Mouse (Mus musculus) large intestine, adult 2 months (tissue): Measurements from ENCODE around the gene S100a11. TPM values are rescaled to one million over a fixed set of nuclear protein-coding genes. Genes with fewer than 3 reads are reported as not detected.
"Not testable (repeated sequence)": the region's sequence is repeated elsewhere in the genome, so short reads cannot be mapped to it uniquely, and the experiment has no call there.

Experiments used
- DNase-seq: peaks from one replicate; pipeline ENCODE4 v3.0.0-alpha.2; 2012; ENCODE audit warnings: low read depth, low spot score
- WGBS: fragments of 180-500 bp; shearing (Covaris S2); methylation state at CpG from one replicate; pipeline ENCODE4 v1.1.7; 2018; 5-methylcytosine and 5-hydroxymethylcytosine counted together
- polyA plus RNA-seq: library from polyadenylated mRNA; depleted of rRNA; stranded (reverse); fragments of >200 nt; gene quantifications from 2 replicates; pipeline ENCODE4 v1.2.3, GENCODE M21; 2012; rRNA removed

S100a11 gene
- 187 and 233 TPM in 2 replicates for polyA plus RNA-seq

DNA sequence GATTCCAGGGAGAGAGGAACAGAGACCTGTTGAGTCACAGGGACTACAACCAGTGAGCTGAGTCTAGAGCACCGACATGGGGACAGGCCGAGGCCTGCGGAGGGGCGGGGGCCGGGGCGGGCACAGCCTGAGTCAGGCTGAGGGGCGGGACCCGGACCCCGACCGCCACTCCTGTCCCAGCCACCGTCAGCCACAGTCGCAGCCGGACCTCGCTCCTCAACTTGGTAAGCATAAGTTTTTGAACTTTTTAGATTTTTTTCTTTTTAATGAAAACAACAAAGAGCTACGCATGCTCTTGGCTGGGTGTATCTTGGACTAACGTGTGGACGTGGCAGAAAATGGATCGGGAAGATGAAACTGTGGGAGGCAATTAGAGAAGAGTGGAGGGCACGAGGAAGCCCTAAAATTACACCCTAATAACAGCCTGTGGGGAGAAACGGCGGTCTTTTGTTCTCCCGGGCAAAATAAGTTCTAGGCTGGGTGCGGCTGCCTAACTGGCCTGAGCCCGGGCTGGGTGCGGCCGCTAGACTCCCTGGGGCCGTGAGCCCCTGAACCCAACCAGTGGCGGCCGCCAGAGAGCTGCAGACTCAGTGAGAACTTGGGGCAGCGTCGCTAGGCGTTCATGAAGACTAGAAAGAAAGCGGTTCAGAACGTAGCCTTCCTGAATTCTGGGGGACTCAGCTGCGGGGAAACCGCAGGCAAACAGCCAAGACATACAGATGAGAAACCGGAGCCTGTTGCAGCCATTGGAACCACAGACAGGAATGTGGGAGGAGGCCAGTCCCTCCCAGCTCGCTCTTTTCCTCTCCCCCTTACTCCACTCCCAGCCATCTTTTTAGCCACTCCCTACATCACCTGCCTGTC lies at the start of gene S100a11:
Gene S100a11 (plus strand): TSS at position 159 of the 864 bp plus-strand sequence.
- no peak for DNase-seq
- WGBS = 1% methylated on average over 38 of the region's 38 CpGs

DNA sequence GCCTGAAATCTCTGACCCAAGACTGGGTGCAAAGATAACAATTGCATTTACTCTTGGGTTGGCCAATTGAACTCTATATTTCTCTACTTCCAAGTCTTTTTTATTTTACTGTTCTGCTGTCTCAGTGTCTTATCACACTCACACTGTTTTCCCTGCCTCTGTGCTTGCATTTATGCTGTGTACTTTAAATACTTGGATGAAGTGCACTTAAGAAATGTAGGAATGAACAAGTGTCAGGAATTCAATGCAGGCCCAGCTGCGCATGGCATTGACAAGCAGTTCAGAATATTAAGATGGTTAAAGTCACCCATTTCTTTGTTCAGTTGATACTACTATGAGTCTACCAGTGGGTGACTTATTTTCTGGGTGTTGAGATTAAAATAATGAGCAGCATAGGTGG lies 40.2 kb upstream of the S100a11 start:
- 92% methylated on average over 1 of the region's 1 CpGs for WGBS

DNA sequence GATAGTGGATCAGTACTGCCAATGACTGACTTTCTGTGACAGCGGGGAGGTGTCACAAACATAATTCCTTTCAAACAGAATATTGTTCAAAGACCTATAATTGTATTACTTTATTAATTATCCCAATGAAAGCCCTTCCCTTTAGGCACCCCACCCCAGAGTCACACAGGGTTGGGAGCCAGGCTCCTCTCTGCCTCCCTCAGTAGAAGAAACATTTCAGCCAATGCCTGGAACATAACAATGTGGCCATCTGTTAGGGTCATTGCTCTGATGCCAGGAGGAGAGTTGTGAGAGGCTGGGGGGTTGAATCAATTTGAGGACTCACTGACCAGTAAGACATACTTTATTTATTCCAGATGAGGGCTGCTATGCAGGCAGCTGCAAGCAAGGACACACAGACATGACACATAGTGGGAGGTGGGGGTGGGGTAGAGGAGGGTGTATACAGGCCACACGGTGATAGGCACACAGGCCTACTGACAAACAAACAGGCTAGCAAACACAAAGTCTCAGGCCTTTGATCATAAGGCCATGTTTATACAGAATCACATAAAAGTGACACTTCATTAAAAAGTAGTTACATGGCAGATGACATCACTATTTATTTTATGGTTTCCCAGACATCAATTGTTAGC lies 38.2 kb upstream of the S100a11 start:
- WGBS = 59% methylated on average over 2 of the region's 2 CpGs
- no peak for DNase-seq

More for the DNA sequence above, 40.2 kb upstream of the S100a11 start:
- DNase-seq = no peak

DNA sequence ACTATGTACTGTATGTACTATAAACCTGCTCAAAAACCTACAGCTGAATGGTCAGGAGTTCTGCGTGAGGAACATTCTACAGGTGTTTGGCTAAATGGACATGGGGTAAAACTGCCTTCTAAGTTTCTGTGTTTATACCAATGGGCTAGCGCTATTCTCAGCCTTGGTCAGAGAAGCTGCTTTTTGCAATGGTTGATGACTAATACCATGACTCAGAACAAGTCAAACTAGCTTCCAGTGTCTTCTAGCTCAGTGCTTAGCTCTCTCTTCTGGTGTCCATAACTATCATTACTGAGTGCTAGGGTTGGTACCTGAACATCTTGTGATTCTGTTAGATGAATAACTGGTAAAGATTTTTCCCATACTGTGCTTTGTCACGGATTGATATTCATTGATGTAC lies 34.7 kb upstream of the S100a11 start:
- 85% methylated on average over 3 of the region's 3 CpGs for WGBS
- DNase-seq = no peak

DNA sequence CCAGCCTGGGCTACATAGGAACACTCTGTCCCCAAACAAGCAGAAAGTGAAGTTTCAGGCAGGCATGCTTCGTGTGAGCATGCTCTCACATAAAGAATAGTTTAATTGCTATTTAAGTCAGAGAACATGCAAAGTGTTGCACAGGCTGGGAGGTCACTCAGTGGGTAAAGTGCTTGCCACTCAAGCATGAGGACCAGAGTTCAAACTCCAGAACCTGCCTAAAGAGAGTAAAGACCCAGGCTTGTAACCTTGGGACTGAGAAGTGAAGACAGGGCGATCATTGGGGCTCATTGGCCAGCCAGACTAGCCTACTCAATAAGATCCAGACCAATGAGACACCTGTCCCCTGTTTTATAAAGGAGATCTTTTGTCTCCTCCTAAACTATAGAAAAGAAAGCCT lies 31.7 kb upstream of the S100a11 start:
- whole genome bisulfite sequencing = 83% methylated on average over 2 of the region's 2 CpGs
- no peak for DNase-seq

DNA sequence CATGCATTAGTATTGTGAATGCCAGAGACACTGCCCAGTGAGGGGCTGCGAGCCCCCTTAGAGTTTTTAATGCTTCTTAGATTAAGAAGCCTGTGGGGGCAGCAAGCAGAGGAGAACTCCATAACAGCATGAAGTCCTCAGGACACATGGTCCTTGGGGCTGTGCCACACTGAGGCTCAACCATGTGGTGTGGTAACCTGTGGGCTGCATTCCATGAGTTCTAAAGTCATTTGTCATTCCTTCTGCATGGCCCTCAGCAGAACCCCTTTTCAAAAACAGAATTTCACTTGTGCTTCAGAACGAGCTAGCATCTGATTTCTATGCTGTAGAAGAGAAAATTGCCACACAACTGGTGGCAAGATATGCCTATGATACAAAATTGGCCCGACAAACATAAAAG lies 28.1 kb upstream of the S100a11 start:
- DNase-seq = no peak

DNA sequence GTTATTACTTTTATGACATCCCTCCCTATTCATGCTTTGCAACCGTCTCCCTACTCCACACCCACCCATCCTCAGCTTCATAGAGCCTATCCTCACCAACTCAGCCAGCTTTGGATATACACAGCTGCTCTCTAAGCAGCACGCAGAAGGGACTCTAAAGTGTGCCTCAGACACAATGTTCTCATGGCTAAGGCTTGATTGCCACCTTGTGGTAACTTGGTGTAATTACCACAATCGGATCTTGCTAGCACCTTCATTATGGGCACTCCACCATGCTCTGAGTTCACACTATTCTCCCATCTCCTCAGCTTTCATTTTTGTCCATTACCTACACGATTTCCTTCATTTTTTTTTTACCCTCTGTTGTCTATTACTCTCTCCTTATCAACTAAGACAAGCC lies 26.3 kb upstream of the S100a11 start:
- 3% methylated on average over 4 of the region's 4 CpGs for WGBS
- DNase-seq = no peak

More for the DNA sequence above, 28.1 kb upstream of the S100a11 start:
- 74% methylated on average over 3 of the region's 3 CpGs for WGBS

DNA sequence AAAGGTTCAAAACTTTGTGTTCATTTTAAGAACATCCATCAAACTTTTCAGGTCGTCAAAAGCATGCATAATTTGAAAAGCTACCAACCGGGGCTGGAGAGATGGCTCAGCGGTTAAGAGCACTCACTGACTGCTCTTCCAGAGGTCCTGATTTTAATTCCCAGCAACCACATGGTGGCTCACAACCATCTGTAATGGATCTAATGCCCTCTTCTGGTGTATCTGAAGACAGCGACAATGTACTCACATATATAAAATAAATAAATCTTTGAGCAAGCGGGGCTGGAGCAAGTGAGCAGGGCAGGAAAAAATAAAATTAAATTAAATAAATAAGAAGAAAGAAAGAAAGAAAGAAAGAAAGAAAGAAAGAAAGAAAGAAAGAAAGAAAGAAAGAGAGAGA lies 25.5 kb upstream of the S100a11 start:
- not testable (repeated sequence) for DNase-seq
- WGBS = 29% methylated on average over 5 of the region's 5 CpGs

DNA sequence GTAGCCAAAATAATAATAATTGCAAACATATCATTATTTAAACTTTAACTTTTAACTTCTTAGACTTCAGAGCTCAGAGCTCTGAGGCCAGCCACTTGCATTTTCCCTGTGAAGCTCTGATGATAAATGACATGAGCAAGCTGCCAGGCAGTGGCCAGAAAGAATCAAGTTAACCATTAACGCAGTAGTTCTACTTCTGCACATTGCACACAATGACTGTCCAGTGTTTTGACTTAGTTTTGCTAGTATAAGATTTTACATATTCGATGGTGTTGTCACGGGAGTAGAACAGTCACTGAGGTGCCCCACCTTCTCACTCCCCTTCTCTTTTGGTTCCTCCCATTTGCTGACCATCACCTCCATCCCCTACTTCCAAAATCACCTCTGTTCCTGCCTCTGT lies 23.2 kb upstream of the S100a11 start:
- 25% methylated on average over 3 of the region's 3 CpGs for WGBS
- no peak for DNase-seq

DNA sequence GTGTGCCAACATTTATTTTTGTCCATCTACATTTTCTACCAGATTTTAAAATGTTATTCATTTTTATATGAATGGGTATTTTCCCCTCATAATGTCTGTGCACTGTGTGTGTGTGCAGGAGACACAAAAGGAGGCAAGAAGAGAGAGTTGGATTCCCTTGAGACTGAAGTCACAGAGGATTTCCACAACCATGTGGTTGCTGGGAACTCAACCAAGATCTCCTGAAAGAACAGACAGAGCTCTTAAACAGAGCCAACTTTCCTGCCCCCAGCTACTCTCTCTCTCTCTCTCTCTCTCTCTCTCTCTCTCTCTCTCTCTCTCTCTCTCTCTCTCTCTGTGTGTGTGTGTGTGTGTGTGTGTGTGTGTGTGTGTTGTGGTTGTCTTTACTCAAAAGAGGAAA lies 21.2 kb upstream of the S100a11 start:
- DNase-seq = no peak

DNA sequence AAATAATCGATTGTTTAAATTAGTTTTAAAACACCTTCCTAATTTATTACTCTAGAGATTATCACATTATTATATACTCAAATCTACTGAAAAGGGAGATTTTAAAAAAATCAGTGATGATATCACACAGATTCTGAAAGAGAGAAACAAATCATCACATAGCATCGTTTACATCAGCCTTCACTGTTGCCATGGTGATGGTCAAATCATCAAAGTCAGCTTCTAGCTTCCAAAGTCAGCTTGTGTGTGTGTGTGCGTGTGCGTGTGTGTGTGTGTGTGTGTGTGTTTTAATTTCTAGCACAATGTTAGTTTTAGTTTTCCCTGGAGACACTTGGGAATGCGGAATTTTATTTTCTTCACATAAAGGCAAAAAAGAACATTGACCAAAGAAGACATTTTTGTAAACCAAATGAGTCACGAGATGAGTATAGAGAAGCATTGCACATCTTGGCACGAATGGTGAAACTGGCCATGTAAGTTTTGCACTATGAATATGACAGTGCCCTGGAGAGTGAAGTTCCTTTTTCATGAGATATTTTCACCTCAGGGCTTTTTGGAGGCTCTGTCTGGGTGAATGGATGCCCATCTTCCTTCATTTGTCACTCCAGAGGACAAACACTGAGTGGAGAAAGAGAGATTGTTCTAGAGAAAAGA lies 15.6 kb upstream of the S100a11 start:
- 79% methylated on average over 7 of the region's 7 CpGs for WGBS
- no peak for DNase-seq

DNA sequence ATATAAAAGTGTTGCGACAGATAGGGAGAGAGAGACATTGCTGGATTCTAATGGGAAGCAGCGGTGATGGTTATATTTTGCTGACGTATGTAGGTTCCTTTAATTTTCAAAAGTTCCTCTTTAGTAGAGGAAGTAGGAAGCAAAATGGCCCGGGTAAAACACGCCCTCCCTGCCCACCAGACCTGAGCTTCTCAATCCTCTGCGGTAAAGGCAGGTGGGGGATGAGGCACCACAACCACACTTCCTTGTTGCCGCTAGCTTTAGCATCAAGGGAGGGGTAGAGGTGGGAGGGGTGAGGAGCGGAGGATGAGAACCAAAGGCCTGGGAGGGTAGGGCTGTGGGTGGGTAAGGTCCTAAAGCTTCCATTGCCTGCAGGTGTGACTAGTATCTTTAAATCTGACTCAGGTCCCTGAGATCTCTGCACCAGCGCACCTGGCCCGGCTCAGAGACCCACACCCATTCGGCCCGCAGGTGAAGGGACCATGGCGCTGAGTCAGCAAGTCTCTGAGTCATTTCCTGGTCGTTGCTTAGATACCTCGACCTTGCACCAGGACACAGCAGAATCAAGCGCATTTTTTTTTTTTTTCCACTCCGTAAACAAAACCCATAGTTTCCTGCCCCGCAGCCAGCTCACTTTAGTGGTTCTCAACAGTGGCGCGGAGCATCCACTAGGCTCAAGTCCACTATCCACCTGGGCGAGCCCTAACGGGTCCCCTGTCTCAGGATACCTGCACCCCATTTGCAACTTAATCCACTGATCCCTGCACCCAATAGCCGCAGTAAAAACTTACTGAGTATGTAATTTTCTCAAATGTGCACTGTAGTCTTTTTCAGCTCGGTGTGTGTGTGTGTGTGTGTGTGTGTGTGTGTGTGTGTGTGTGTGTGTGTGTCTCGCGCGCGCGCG lies 14.1 kb upstream of the S100a11 start:
- DNase-seq = peak; percentile 64
- WGBS = 14% methylated on average over 30 of the region's 30 CpGs

DNA sequence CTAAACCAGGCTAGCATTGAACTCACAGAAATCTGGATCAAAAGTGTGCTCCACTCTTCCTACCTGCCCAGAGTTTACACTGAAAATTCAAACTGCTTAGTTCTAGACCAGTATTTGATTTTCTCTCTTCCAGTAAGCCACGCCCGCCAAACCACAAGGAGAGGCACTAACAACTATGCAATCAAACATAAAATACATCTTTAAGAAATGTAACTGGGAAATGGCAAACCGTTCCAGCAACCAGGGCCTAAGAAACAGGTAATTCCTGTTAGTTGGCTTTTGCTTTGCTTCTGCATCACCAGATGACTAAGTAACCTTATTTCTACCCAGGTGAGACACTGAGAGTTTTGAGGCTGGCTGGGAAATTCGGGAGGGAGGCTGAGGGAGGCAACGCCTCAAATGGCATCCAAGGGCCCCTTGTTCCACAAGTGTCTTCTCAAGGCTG lies 13.4 kb upstream of the S100a11 start:
- WGBS = 29% methylated on average over 5 of the region's 5 CpGs
- DNase-seq = no peak

DNA sequence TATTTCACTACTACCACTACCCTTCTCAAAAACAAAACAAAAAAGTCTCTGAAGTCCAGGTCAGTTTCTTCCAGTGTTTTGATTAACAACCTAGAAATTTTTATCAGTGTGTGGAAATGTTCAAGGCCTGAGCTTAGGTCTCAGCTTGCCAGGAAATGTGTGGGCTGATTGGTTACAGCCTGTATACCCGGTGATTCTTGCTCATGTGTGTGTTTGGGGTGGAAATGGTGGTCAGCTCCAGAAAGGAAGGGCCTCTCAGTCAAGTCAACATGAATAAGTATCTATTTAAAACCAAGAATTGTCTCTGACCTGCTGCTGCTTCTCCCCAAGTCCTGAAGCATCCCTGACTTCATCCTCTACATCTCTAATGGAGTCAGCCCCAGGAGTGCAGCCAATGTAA lies 11.0 kb upstream of the S100a11 start:
- WGBS = 58% methylated on average over 1 of the region's 1 CpGs
- no peak for DNase-seq

DNA sequence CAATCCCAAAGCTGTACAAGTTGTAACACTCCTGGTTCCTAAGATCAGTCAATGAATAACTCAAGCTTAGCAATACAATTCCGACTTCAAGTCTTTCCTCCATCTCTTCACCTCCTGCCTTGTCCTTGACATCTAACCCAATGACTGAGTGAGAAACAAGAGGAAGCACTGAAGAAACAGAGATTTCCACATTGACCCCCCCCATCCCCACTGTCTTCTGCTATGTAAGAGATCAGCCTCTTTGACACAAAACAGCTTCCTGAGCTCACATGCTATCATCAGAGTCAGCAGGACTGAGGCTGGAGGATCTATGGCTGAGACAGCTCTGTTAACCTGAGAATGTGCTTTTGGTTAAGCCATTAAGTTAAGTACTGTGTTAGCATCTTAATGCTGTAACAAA lies 9.3 kb upstream of the S100a11 start:
- 32% methylated on average over 1 of the region's 1 CpGs for WGBS

DNA sequence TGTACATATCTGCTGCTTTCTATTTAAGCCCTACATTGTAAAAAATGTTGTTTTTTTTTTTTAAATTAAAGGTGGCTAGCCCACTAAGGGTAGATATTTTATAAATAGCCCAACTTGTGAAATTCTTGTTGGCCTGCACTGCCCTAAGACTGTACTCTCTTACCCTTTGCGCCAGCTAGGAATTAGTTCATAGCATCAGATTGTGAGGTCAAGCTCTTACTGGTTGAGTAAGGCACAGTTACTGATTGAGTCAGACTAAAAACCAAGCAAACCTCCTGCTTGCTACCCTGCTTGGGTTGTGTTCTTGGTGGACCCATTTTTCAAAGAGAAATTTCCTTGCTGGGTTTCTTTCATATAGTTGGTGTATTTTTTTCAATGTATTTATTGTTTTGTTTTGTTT lies 8.5 kb upstream of the S100a11 start:
- DNase-seq = no peak
- WGBS = 94% methylated on average over 1 of the region's 1 CpGs

More for the DNA sequence above, 9.3 kb upstream of the S100a11 start:
- DNase-seq = no peak

DNA sequence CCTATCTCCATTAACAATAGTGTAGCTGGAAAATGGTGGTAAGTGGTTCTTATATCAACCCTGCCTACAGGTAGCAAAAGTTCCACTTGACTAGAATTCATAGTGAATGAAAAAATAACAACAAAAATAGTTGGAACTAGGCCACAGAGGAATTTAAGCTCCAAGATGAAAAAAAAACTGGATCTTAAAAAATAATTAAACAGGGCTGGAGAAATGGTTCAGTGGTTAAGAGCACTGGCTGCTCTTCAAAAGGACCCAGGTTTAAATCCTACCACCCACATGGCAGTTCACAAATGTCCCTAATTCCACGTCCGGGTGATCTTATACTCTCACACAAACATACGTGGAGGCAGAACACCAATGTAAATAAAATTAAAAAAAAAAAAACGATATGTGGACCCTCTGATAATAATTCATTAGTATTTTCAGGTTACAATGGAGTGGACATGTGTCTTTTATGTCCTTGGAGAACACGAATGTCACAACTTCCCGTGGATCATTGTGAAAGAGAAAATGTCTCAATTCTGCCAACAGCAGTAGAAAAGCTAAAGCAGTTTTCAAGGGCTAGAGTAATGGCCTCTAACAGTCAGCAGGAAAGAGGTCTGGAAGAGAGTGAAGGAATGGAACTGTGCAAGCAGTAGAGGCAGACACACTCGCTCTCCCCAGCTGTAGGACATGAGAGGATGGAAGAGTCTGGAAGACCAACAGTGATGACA lies 7.7 kb upstream of the S100a11 start:
- 79% methylated on average over 7 of the region's 7 CpGs for WGBS
- no peak for DNase-seq

DNA sequence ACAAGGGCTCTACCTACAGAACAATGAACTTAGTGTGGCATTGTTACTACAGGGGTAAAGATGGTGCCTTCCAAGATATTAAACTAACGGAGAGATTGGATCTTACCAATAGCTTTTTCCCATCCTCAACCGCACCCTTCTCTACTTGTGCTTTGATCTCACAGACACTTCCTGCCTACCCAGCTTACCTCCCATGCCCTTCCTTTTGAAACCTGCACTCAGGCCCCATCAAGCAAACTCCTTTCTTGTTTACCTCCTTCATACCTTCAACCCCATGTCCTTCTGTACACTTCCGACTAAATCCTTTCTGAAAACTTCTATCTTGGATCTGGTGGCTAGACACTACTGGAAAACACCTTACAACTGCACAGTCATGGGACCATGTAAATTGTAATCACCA lies 5.7 kb upstream of the S100a11 start:
- WGBS = 92% methylated on average over 3 of the region's 3 CpGs
- DNase-seq = no peak

DNA sequence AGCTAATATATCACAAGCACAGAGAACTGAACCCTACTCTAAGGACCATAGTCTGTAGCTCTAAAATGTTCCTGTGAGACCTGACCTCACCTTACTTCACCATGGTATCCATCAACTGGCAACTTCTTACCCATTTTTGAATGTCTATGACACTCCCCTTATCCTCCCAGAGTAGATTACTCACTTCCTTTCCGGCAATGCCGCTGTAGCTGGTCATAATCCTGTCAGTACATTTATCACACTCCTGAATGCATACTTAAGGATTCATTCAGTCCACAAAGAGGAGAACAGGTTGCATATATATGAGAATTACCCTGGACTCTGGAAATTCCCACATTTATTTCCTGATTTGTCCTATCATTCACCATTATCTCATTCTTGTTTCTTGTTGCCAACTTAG lies 2.9 kb upstream of the S100a11 start:
- WGBS = 22% methylated on average over 2 of the region's 2 CpGs
- DNase-seq = no peak
